Mouse (Mus musculus) heart, postnatal 0 days (tissue): Measurements from ENCODE around the gene Tppp3.

ENCODE experiments used
- CTCF ChIP-seq: IDR thresholded peaks from 2 replicates; pipeline ENCODE4 v1.5.1; 2016; ENCODE audit warnings: antibody characterized with exemption, control low read depth, low read depth
- EP300 ChIP-seq: IDR thresholded peaks from 2 replicates; pipeline ENCODE4 v1.6.1; 2016; ENCODE audit warnings: antibody characterized with exemption, low read depth

DNA sequence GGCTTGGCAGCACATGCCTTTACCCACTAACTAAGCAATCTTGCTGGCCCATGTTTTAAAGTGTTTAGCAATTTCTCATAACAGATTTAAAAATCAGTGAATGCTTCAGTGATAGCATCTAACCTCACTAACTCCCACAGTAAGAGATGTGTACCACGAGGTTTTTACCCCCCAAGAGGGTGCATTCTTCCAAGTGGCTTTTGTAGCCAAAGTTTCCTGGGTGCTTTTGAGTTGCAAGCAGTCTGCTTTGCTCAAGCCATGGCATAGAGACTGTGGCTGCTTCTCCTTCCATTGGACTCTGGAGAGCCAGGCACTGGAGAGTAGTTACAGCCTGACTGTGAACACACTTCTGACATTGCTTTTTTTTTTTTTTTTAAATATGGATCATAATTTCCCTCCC, 18.0 kb upstream of the Tppp3 start:
- no peak for TF ChIP-seq CTCF
- no peak for TF ChIP-seq EP300
